Comparison of ENCODE assay signal across 26 mouse cellular contexts in genomic region chr12:111827556-111827955, GRCm38 (mm10).
"Had no signal": no experiment of that assay in that cellular context is flagged by ENCODE, and none has a peak within 500 bp of the region (broad histone marks: within the 10 kb centered on the region; RNA-seq: fewer than 3 reads in every experiment).

No protein-coding gene starts in this region.

- H3K27ac ChIP-seq: heart, embryonic 10.5 days; hindbrain, embryonic 13.5 days; hindbrain, embryonic 15.5 days; hindbrain, postnatal 0 days; kidney, embryonic 15.5 days; kidney, postnatal 0 days; left cerebral cortex, adult 2 months; limb, embryonic 12.5 days; liver, embryonic 13.5 days; liver, embryonic 15.5 days had no signal

- H3K27me3 ChIP-seq: heart, embryonic 12.5 days; hindbrain, embryonic 13.5 days; hindbrain, embryonic 15.5 days; kidney, embryonic 15.5 days; limb, embryonic 12.5 days; liver, embryonic 13.5 days; liver, embryonic 15.5 days had no signal

- DNase-seq: forebrain, postnatal 0 days; gastrocnemius, postnatal 10 days; gastrocnemius, postnatal 25 days; heart, adult 18-20 months; heart, postnatal 10 days; heart, postnatal 36 days; kidney, adult 11 months; kidney, adult 2 months; kidney, adult 9 months; kidney, postnatal 14 days; kidney, postnatal 36 days; layer of hippocampus, postnatal 36 days; liver; liver, embryonic 13.5 days had no signal

- H3K4me3 ChIP-seq: heart, embryonic 10.5 days; heart, embryonic 12.5 days; hindbrain, embryonic 13.5 days; hindbrain, embryonic 15.5 days; kidney, embryonic 15.5 days; left cerebral cortex, adult 2 months; limb, embryonic 10.5 days; limb, embryonic 12.5 days; liver, embryonic 13.5 days; liver, embryonic 15.5 days had no signal

- H3K4me2 ChIP-seq: heart, embryonic 12.5 days; hindbrain, embryonic 13.5 days; hindbrain, embryonic 15.5 days; kidney, embryonic 15.5 days; limb, embryonic 12.5 days; liver, embryonic 11.5 days; liver, embryonic 13.5 days; liver, embryonic 15.5 days had no signal
